In the genomic region with DNA sequence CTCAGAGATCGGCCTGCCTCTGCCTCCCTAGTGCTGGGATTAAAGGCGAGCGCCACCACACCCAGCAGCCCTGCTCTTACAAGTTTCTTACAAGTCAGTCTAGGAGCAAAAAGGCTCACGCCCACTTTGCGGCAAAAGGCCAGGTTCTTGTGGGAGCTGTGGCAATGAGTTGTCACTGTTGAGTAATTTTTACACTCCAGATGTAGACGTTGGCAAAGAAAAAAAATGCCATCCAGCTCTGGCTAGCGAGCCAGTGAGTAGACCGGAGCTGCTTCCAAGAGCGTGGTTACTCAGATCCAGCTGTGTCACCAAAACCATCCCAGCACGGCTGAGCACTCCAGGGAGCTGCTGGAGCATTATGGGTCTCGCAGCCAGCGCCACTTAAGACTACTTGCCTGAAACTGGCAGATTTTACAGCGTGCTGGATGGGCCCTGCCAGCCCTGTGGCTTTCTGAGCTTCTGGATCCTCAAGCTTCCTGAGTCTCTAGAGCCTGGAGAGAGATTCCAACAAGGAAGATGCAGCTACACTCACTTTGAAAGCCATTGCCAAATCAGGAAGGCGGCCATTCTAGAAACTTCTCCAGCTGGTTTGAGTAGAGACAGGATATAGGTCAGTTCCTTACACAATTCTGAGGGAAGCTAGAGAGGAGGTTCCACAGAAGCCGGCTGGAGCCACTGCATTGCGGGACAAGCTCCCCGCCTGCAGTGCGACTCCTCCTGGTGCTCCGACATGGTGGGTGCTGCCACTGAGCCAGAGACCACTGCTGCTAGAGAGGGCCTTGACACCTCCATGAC, we compare ENCODE assay signal across 8 mouse cellular contexts. TPM values are rescaled to one million over a fixed set of nuclear protein-coding genes. Genes with fewer than 3 reads are reported as not detected.
DNase-seq lines count a peak whose midpoint lies in the region; ATAC-seq lines count a peak whose summit lies in the region.

No protein-coding gene starts in this region.

- H3K9me3 ChIP-seq in neural tube, embryonic 15.5 days (replicated peaks): no peaks in the 10 kb centered on the region

- peaks cover 20% of the 10 kb centered on the region for H3K36me3 ChIP-seq in neural tube, embryonic 15.5 days

- H3K27ac ChIP-seq in neural tube, embryonic 15.5 days (replicated peaks): no peak overlapping the region

- DNase-seq in right cerebral cortex, adult 18-20 months: peak; percentile 86
- DNase-seq in right cerebral cortex, postnatal 4 days: no peak
- DNase-seq in fibroblast of lung, adult 2 months (ENCODE audit: low read depth): peak; percentile 98
- DNase-seq in left cerebral cortex, adult 9 months (ENCODE audit: low spot score in 2 of 2): peak; percentile 64 to 87
- peak; percentile 37 for DNase-seq in naive thymus-derived CD4-positive, alpha-beta T cell, adult 2 months (ENCODE audit: low read depth)
- no peak for DNase-seq in spleen, postnatal 4 days (ENCODE audit: low spot score in 2 of 2)
- no peak for DNase-seq in testis, postnatal 14 days (ENCODE audit: low spot score)

- H3K27me3 ChIP-seq in neural tube, embryonic 15.5 days (replicated peaks): peaks cover 5% of the 10 kb centered on the region; the same call in 1 of the 2 replicates

- WGBS in neural tube, embryonic 15.5 days: 84% methylated on average over 19 of the region's 19 CpGs

- H3K4me2 ChIP-seq in neural tube, embryonic 15.5 days: no peak overlapping the region

- peaks cover 17% of the 10 kb centered on the region for H3K4me1 ChIP-seq in neural tube, embryonic 15.5 days

- no peak overlapping the region for H3K4me3 ChIP-seq in neural tube, embryonic 15.5 days (replicated peaks)

- H3K9ac ChIP-seq in neural tube, embryonic 15.5 days (replicated peaks): no peak overlapping the region

- no peak for ATAC-seq in neural tube, embryonic 15.5 days (ENCODE audit: low FRiP score)

RNA-seq across cellular contexts. Expression of gene Ap5b1, which starts 4.7 kb away (rescaled TPM):
- 2.7 and 4.7 TPM in 2 replicates for polyA plus RNA-seq in neural tube, embryonic 15.5 days (2015; fragmentation: Nextera tagmentation; extraction: Ambion mirVana)

RNA-seq across cellular contexts. Expression of gene Ovol1, which starts 12.1 kb away (rescaled TPM):
- 0.06 and 2.0 TPM in 2 replicates for polyA plus RNA-seq in neural tube, embryonic 15.5 days (2015; fragmentation: Nextera tagmentation; extraction: Ambion mirVana)

RNA-seq across cellular contexts. Expression of gene Rnaseh2c, which starts 29.1 kb away (rescaled TPM):
- 68.2 and 81.5 TPM in 2 replicates for polyA plus RNA-seq in neural tube, embryonic 15.5 days (2015; fragmentation: Nextera tagmentation; extraction: Ambion mirVana)

RNA-seq across cellular contexts. Expression of gene Kat5, which starts 37.5 kb away (rescaled TPM):
- polyA plus RNA-seq in neural tube, embryonic 15.5 days (2015; fragmentation: Nextera tagmentation; extraction: Ambion mirVana): 64.9 and 66.2 TPM in 2 replicates

Comparison
In these comparisons a context has a peak if more than half of its experiments do, and no peak if none do; other contexts are left out.
1. DNase-seq: peak in right cerebral cortex, adult 18-20 months (single experiment), fibroblast of lung, adult 2 months (single experiment), left cerebral cortex, adult 9 months (2 of 2) and naive thymus-derived CD4-positive, alpha-beta T cell, adult 2 months (single experiment); none in right cerebral cortex, postnatal 4 days (single experiment), spleen, postnatal 4 days (0 of 2) and testis, postnatal 14 days (single experiment).